Mouse (Mus musculus) neural tube, embryonic 15.5 days (tissue): ENCODE measurements around the gene Tmem184c. TPM values are rescaled to one million over a fixed set of nuclear protein-coding genes. Genes with fewer than 3 reads are reported as not detected.

Experiments used
- ATAC-seq: fragments of 200-750 bp; cut with Nextera tagmentation; 2 replicates; pipeline ENCODE4 v1.8.0; 2017; ENCODE audit warnings: mild to moderate bottlenecking, moderate TSS enrichment, moderate library complexity; ENCODE audit not compliant: low FRiP score
- H3K27ac ChIP-seq: fragments of 300-500 bp; sonication (generic); replicated peaks from 2 replicates; pipeline ENCODE4 v1.5.1; 2015; ENCODE audit warnings: mild to moderate bottlenecking, inconsistent platforms
- H3K27me3 ChIP-seq: fragments of 300-500 bp; sonication (generic); replicated peaks from 2 replicates; pipeline ENCODE4 v1.6.1; 2015; ENCODE audit warnings: inconsistent platforms
- H3K36me3 ChIP-seq: fragments of 300-500 bp; sonication (generic); 2 replicates; pipeline ENCODE4 v1.6.1; 2015; ENCODE audit warnings: inconsistent platforms
- H3K4me1 ChIP-seq: fragments of 300-500 bp; sonication (generic); 2 replicates; pipeline ENCODE4 v1.6.1; 2015; ENCODE audit warnings: inconsistent platforms
- H3K4me2 ChIP-seq: fragments of 300-500 bp; sonication (generic); 2 replicates; pipeline ENCODE4 v1.6.1; 2015; ENCODE audit warnings: inconsistent platforms, mild to moderate bottlenecking, moderate library complexity
- H3K4me3 ChIP-seq: fragments of 300-500 bp; sonication (generic); replicated peaks from 2 replicates; pipeline ENCODE4 v1.5.1; 2015; ENCODE audit warnings: mild to moderate bottlenecking, inconsistent platforms
- H3K9ac ChIP-seq: fragments of 300-500 bp; sonication (generic); replicated peaks from 2 replicates; pipeline ENCODE4 v1.6.1; 2015; ENCODE audit warnings: mild to moderate bottlenecking, inconsistent platforms
- H3K9me3 ChIP-seq: fragments of 300-500 bp; sonication (generic); replicated peaks from 2 replicates; pipeline ENCODE4 v1.6.1; 2016; ENCODE audit warnings: inconsistent platforms
- WGBS: fragments of 180-500 bp; shearing (Covaris S2); methylation state at CpG from one replicate; pipeline ENCODE4 v1.1.7; 2015; ENCODE audit warnings: mixed read lengths; 5-methylcytosine and 5-hydroxymethylcytosine counted together
- polyA plus RNA-seq: library from polyadenylated mRNA; unstranded; fragments of >200 nt; fragmentation: Nextera tagmentation; extraction: Ambion mirVana; gene quantifications from 2 replicates; pipeline ENCODE4 v1.2.1, GENCODE M21; 2015

The Tmem184c gene
- polyA plus RNA-seq, result 66.7 and 73.0 TPM in 2 replicates

GRCm38 (mm10) chr8:77610374-77610969 is at the start of gene Tmem184c:
Tmem184c (minus strand) TSS chr8:77610698.
- peak within 1 kb of the TSS; percentile 65 for H3K9ac ChIP-seq
- H3K4me1 ChIP-seq, result peaks cover 18% of the 10 kb centered on the region
- peak; percentile 99 for ATAC-seq
- no peaks in the 10 kb centered on the region for H3K9me3 ChIP-seq
- H3K36me3 ChIP-seq, result peaks cover 2% of the 10 kb centered on the region
- peak within 1 kb of the TSS; percentile 83 for H3K27ac ChIP-seq
- peak within 1 kb of the TSS; percentile 78 for H3K4me3 ChIP-seq
- peaks cover 3% of the 10 kb centered on the region; the same call in 1 of the 2 replicates for H3K27me3 ChIP-seq
- under 1% methylated on average over 36 of the region's 36 CpGs for WGBS
- H3K4me2 ChIP-seq, result peak within 1 kb of the TSS; percentile 70

- Histone ChIP-seq H3K4me2 (no peak overlapping the region), H3K27ac (no peak overlapping the region), H3K9me3 (no peaks in the 10 kb centered on the region), H3K9ac (no peak overlapping the region), H3K4me3 (no peak overlapping the region), H3K4me1 (no peaks in the 10 kb centered on the region), H3K27me3 (no peaks in the 10 kb centered on the region), H3K36me3 (no peaks in the 10 kb centered on the region)
- 84% methylated on average over 4 of the region's 4 CpGs for WGBS
- no peak for ATAC-seq
Measured at GRCm38 (mm10) chr8:77659534-77660080, 49.1 kb upstream of the Tmem184c start.

GRCm38 (mm10) chr8:77658356-77658755 is 47.9 kb upstream of the Tmem184c start:
- no peak for ATAC-seq
- no peak overlapping the region for H3K4me2 ChIP-seq
- no peak overlapping the region for H3K9ac ChIP-seq
- no peaks in the 10 kb centered on the region for H3K27me3 ChIP-seq
- H3K9me3 ChIP-seq, result no peaks in the 10 kb centered on the region
- 79% methylated on average over 3 of the region's 3 CpGs for WGBS
- no peak overlapping the region for H3K4me3 ChIP-seq
- no peaks in the 10 kb centered on the region for H3K4me1 ChIP-seq
- no peak overlapping the region for H3K27ac ChIP-seq
- no peaks in the 10 kb centered on the region for H3K36me3 ChIP-seq

- Histone ChIP-seq H3K27me3 (no peaks in the 10 kb centered on the region), H3K4me2 (no peak overlapping the region), H3K4me1 (no peaks in the 10 kb centered on the region), H3K9ac (no peak overlapping the region), H3K27ac (no peak overlapping the region), H3K9me3 (no peaks in the 10 kb centered on the region), H3K36me3 (no peaks in the 10 kb centered on the region), H3K4me3 (no peak overlapping the region)
- 68% methylated on average over 1 of the region's 1 CpGs for WGBS
- no peak for ATAC-seq
Measured at GRCm38 (mm10) chr8:77650646-77651190, 40.2 kb upstream of the Tmem184c start.

GRCm38 (mm10) chr8:77640093-77640839 is 29.8 kb upstream of the Tmem184c start:
- Histone ChIP-seq H3K9me3 (no peaks in the 10 kb centered on the region), H3K4me3 (no peak overlapping the region), H3K36me3 (no peaks in the 10 kb centered on the region), H3K9ac (no peak overlapping the region), H3K27me3 (no peaks in the 10 kb centered on the region), H3K4me2 (no peak overlapping the region), H3K27ac (no peak overlapping the region), H3K4me1 (no peaks in the 10 kb centered on the region; the same call in 1 of the 2 replicates)
- 53% methylated on average over 5 of the region's 5 CpGs for WGBS
- ATAC-seq, result no peak

GRCm38 (mm10) chr8:77637593-77637992 is 27.1 kb upstream of the Tmem184c start:
- H3K9me3 ChIP-seq, result no peaks in the 10 kb centered on the region
- H3K36me3 ChIP-seq, result no peaks in the 10 kb centered on the region
- no peak overlapping the region for H3K4me3 ChIP-seq
- 86% methylated on average over 3 of the region's 3 CpGs for WGBS
- H3K9ac ChIP-seq, result no peak overlapping the region
- no peaks in the 10 kb centered on the region for H3K27me3 ChIP-seq
- ATAC-seq, result no peak
- no peak overlapping the region for H3K27ac ChIP-seq
- no peak overlapping the region for H3K4me2 ChIP-seq
- no peaks in the 10 kb centered on the region; the same call in 1 of the 2 replicates for H3K4me1 ChIP-seq

- H3K4me2 ChIP-seq, result no peak overlapping the region
Measured at GRCm38 (mm10) chr8:77634035-77634434, 23.5 kb upstream of the Tmem184c start.

GRCm38 (mm10) chr8:77633211-77633610 is 22.7 kb upstream of the Tmem184c start:
- no peak overlapping the region for H3K4me2 ChIP-seq
- no peak overlapping the region for H3K9ac ChIP-seq
- no peaks in the 10 kb centered on the region for H3K36me3 ChIP-seq
- 79% methylated on average over 2 of the region's 2 CpGs for WGBS
- H3K27ac ChIP-seq, result no peak overlapping the region
- no peak for ATAC-seq
- H3K4me1 ChIP-seq, result no peaks in the 10 kb centered on the region
- H3K9me3 ChIP-seq, result no peaks in the 10 kb centered on the region
- H3K27me3 ChIP-seq, result no peaks in the 10 kb centered on the region
- H3K4me3 ChIP-seq, result no peak overlapping the region

More at GRCm38 (mm10) chr8:77634035-77634434, 23.5 kb upstream of the Tmem184c start:
- no peak overlapping the region for H3K27ac ChIP-seq
- no peaks in the 10 kb centered on the region for H3K9me3 ChIP-seq
- H3K4me3 ChIP-seq, result no peak overlapping the region
- no peak overlapping the region for H3K9ac ChIP-seq
- WGBS, result 80% methylated on average over 5 of the region's 5 CpGs
- H3K36me3 ChIP-seq, result no peaks in the 10 kb centered on the region
- H3K27me3 ChIP-seq, result no peaks in the 10 kb centered on the region
- no peak for ATAC-seq
- H3K4me1 ChIP-seq, result no peaks in the 10 kb centered on the region

- 44% methylated on average over 3 of the region's 3 CpGs for WGBS
- Histone ChIP-seq H3K27me3 (no peaks in the 10 kb centered on the region), H3K4me1 (no peaks in the 10 kb centered on the region), H3K4me2 (no peak overlapping the region), H3K4me3 (no peak overlapping the region), H3K36me3 (no peaks in the 10 kb centered on the region), H3K9ac (no peak overlapping the region), H3K9me3 (no peaks in the 10 kb centered on the region), H3K27ac (no peak overlapping the region)
- ATAC-seq, result no peak
Measured at GRCm38 (mm10) chr8:77630691-77631090, 20.2 kb upstream of the Tmem184c start.

GRCm38 (mm10) chr8:77629858-77630537 is 19.5 kb upstream of the Tmem184c start:
- Histone ChIP-seq H3K4me3 (no peak overlapping the region), H3K4me2 (no peak overlapping the region), H3K9ac (no peak overlapping the region), H3K9me3 (no peaks in the 10 kb centered on the region), H3K27ac (no peak overlapping the region), H3K4me1 (no peaks in the 10 kb centered on the region), H3K27me3 (no peaks in the 10 kb centered on the region), H3K36me3 (no peaks in the 10 kb centered on the region)
- WGBS, result 17% methylated on average over 15 of the region's 15 CpGs
- ATAC-seq, result peak; percentile 96

GRCm38 (mm10) chr8:77623677-77624209 is 13.2 kb upstream of the Tmem184c start:
- Histone ChIP-seq H3K27me3 (no peaks in the 10 kb centered on the region), H3K9me3 (no peaks in the 10 kb centered on the region), H3K27ac (no peak overlapping the region), H3K36me3 (no peaks in the 10 kb centered on the region), H3K9ac (no peak overlapping the region), H3K4me1 (no peaks in the 10 kb centered on the region), H3K4me2 (no peak overlapping the region), H3K4me3 (no peak overlapping the region)
- 52% methylated on average over 7 of the region's 7 CpGs for WGBS
- ATAC-seq, result no peak
